Mouse (Mus musculus) MEL (cell line): ENCODE results near the gene Cd101. TPM values are rescaled to one million over a fixed set of nuclear protein-coding genes. Genes with fewer than 3 reads are reported as not detected.

ENCODE experiments used
- DNase-seq: peaks from one replicate; pipeline ENCODE4 v3.0.0; 2011; ENCODE audit warnings: low read depth, low spot score
- H3K27ac ChIP-seq: 2 replicates; pipeline ENCODE4 v1.5.1; 2012; ENCODE audit warnings: low read depth, mild to moderate bottlenecking, control low read depth, low read length, moderate library complexity; ENCODE audit not compliant: control insufficient read depth
- H3K27me3 ChIP-seq, 2 experiments: fragments of 150-350 bp in 1 of 2; sonication (generic) in 1 of 2; 2 replicates each; pipeline ENCODE4 v1.6.1; 2012; ENCODE audit warnings: low read length in 2 of 2, mild to moderate bottlenecking in 2 of 2, improper control_type of control experiment in 1 of 2, moderate library complexity in 1 of 2; ENCODE audit not compliant: insufficient read depth in 2 of 2, control insufficient read depth in 1 of 2
- H3K36me3 ChIP-seq, 2 experiments: 2 replicates each; pipeline ENCODE4 v1.6.1; 2012 to 2014; ENCODE audit warnings: low read length in 2 of 2, improper control_type of control experiment in 1 of 2, inconsistent platforms in 1 of 2, mild to moderate bottlenecking in 1 of 2; ENCODE audit not compliant: insufficient read depth in 2 of 2, control insufficient read depth in 1 of 2
- H3K4me1 ChIP-seq, 2 experiments: fragments of 150-350 bp in 1 of 2; sonication (generic) in 1 of 2; 2 replicates each; pipeline ENCODE4 v1.6.1; 2012; ENCODE audit warnings: low read length in 2 of 2, improper control_type of control experiment in 1 of 2, mild to moderate bottlenecking in 1 of 2; ENCODE audit not compliant: insufficient read depth in 2 of 2, control insufficient read depth in 1 of 2
- H3K4me3 ChIP-seq, 2 experiments: fragments of 150-350 bp in 1 of 2; sonication (generic) in 1 of 2; 2 replicates each; pipeline ENCODE4 v1.5.1; 2012; ENCODE audit warnings: low read depth in 2 of 2, low read length in 2 of 2, mild to moderate bottlenecking in 2 of 2, moderate library complexity in 2 of 2, control low read depth in 1 of 2, improper control_type of control experiment in 1 of 2; ENCODE audit not compliant: control insufficient read depth in 1 of 2, insufficient read depth in 1 of 2
- H3K79me2 ChIP-seq: 2 replicates; pipeline ENCODE4 v1.6.1; 2012; ENCODE audit warnings: mild to moderate bottlenecking, low read length, moderate library complexity; ENCODE audit not compliant: control insufficient read depth, poor library complexity, insufficient read depth
- H3K9ac ChIP-seq: 2 replicates; pipeline ENCODE4 v1.6.1; 2012; ENCODE audit warnings: low read depth, mild to moderate bottlenecking, control low read depth, low read length, moderate library complexity; ENCODE audit not compliant: control insufficient read depth, poor library complexity, severe bottlenecking
- H3K9me3 ChIP-seq: fragments of 150-350 bp; sonication (generic); replicated peaks from 2 replicates; pipeline ENCODE4 v1.6.1; 2012; ENCODE audit warnings: mild to moderate bottlenecking, low read length, improper control_type of control experiment, moderate library complexity; ENCODE audit not compliant: insufficient read depth
- CHD1 ChIP-seq: IDR thresholded peaks from 2 replicates; pipeline ENCODE4 v1.6.1; 2012; ENCODE audit warnings: low read depth, mild to moderate bottlenecking, inconsistent platforms, low read length, improper control_type of control experiment
- CTCF ChIP-seq, 3 experiments: IDR thresholded peaks in 2 of 3; conservative IDR thresholded peaks in 1 of 3; 2 replicates each; pipeline ENCODE4 v1.5.1; 2011 to 2012; ENCODE audit warnings: low read length in 3 of 3, low read depth in 2 of 3, mild to moderate bottlenecking in 2 of 3, improper control_type of control experiment in 1 of 3, inconsistent platforms in 1 of 3, mixed read lengths in 1 of 3, moderate library complexity in 1 of 3; ENCODE audit not compliant: control insufficient read depth in 1 of 3, insufficient read depth in 1 of 3, poor library complexity in 1 of 3, severe bottlenecking in 1 of 3
- EP300 ChIP-seq, 2 experiments: IDR thresholded peaks; 2 replicates each; pipeline ENCODE4 v1.6.1; 2011; ENCODE audit warnings: improper control_type of control experiment in 2 of 2, low read length in 2 of 2, low read depth in 1 of 2, mild to moderate bottlenecking in 1 of 2
- GABPA ChIP-seq: IDR thresholded peaks from 2 replicates; pipeline ENCODE4 v1.6.1; 2012; ENCODE audit warnings: low read depth, mild to moderate bottlenecking, inconsistent platforms, low read length, improper control_type of control experiment, moderate library complexity
- GATA1 ChIP-seq: IDR thresholded peaks from 2 replicates; pipeline ENCODE4 v1.6.1; 2011; ENCODE audit warnings: low read depth, low read length, improper control_type of control experiment
- HCFC1 ChIP-seq: IDR thresholded peaks from 2 replicates; pipeline ENCODE4 v1.6.1; 2012; ENCODE audit warnings: low read depth, mild to moderate bottlenecking, inconsistent platforms, low read length, improper control_type of control experiment, moderate library complexity
- JUND ChIP-seq: IDR thresholded peaks from 2 replicates; pipeline ENCODE4 v1.6.1; 2011; ENCODE audit warnings: low read depth, mild to moderate bottlenecking, improper control_type of control experiment, low read length
- KAT2A ChIP-seq: conservative IDR thresholded peaks from 2 replicates; pipeline ENCODE4 v1.6.1; 2012; ENCODE audit warnings: low read depth, low read length, improper control_type of control experiment, inconsistent platforms
- MAX ChIP-seq: IDR thresholded peaks from 2 replicates; pipeline ENCODE4 v1.6.1; 2011; ENCODE audit warnings: low read length, improper control_type of control experiment
- MAZ ChIP-seq: IDR thresholded peaks from 2 replicates; pipeline ENCODE4 v1.6.1; 2012; ENCODE audit warnings: low read depth, mild to moderate bottlenecking, inconsistent platforms, low read length, improper control_type of control experiment
- MYB ChIP-seq: IDR thresholded peaks from 2 replicates; pipeline ENCODE4 v1.6.1; 2011; ENCODE audit warnings: mild to moderate bottlenecking, low read depth, low read length, improper control_type of control experiment
- MYC ChIP-seq: IDR thresholded peaks from 2 replicates; pipeline ENCODE4 v1.6.1; 2011; ENCODE audit warnings: low read depth, mild to moderate bottlenecking, low read length, improper control_type of control experiment, moderate library complexity
- NELFE ChIP-seq: IDR thresholded peaks from 2 replicates; pipeline ENCODE4 v1.6.1; 2011; ENCODE audit warnings: low read depth, low read length, improper control_type of control experiment
- NRF1 ChIP-seq: IDR thresholded peaks from 2 replicates; pipeline ENCODE4 v1.6.1; 2014; ENCODE audit warnings: low read depth, mild to moderate bottlenecking, inconsistent platforms, low read length, improper control_type of control experiment, moderate library complexity; ENCODE audit not compliant: poor library complexity, insufficient read depth, severe bottlenecking
- RAD21 ChIP-seq: IDR thresholded peaks from 2 replicates; pipeline ENCODE4 v1.6.1; 2011; ENCODE audit warnings: mild to moderate bottlenecking, low read depth, low read length, improper control_type of control experiment
- SIN3A ChIP-seq: IDR thresholded peaks from 2 replicates; pipeline ENCODE4 v1.6.1; 2012; ENCODE audit warnings: low read length, improper control_type of control experiment, inconsistent platforms
- TBP ChIP-seq: IDR thresholded peaks from 2 replicates; pipeline ENCODE4 v1.8.0; 2011; ENCODE audit warnings: low read depth, low read length, improper control_type of control experiment
- TCF12 ChIP-seq: IDR thresholded peaks from 2 replicates; pipeline ENCODE4 v1.6.1; 2014; ENCODE audit warnings: low read depth, mild to moderate bottlenecking, inconsistent platforms, low read length, improper control_type of control experiment, moderate library complexity
- UBTF ChIP-seq: IDR thresholded peaks from 2 replicates; pipeline ENCODE4 v1.6.1; 2012; ENCODE audit warnings: low read depth, mild to moderate bottlenecking, inconsistent platforms, low read length, improper control_type of control experiment, moderate library complexity, borderline replicate concordance; ENCODE audit not compliant: insufficient read depth
- USF1 ChIP-seq: IDR thresholded peaks from 2 replicates; pipeline ENCODE4 v1.6.1; 2014; ENCODE audit warnings: low read depth, mild to moderate bottlenecking, inconsistent platforms, low read length, improper control_type of control experiment, moderate library complexity
- ZC3H11A ChIP-seq: IDR thresholded peaks from 2 replicates; pipeline ENCODE4 v1.6.1; 2012; ENCODE audit warnings: low read depth, mild to moderate bottlenecking, inconsistent platforms, low read length, improper control_type of control experiment
- ZNF384 ChIP-seq: IDR thresholded peaks from 2 replicates; pipeline ENCODE4 v1.6.1; 2012; ENCODE audit warnings: low read depth, mild to moderate bottlenecking, inconsistent platforms, low read length, improper control_type of control experiment
- polyA plus RNA-seq, 2 experiments: library from polyadenylated mRNA; stranded (reverse) in 1 of 2; unstranded in 1 of 2; fragments of >175 nt in 1 of 2; fragments of >200 nt in 1 of 2; gene quantifications; 2 replicates each; pipeline versions ENCODE4 v1.2.1 to v1.2.4; 2012; ENCODE audit warnings: low replicate concordance in 2 of 2, low read depth in 1 of 2; ENCODE audit not compliant: insufficient read length in 2 of 2, insufficient read depth in 1 of 2, missing spikeins in 1 of 2
- total RNA-seq: library from RNA; depleted of rRNA; stranded (reverse); fragments of 300-350 nt; gene quantifications from 2 replicates; pipeline ENCODE4 v1.2.3, GENCODE M21; 2012

Gene Cd101
- total and polyA plus RNA-seq, 3 experiments = not detected

DNA sequence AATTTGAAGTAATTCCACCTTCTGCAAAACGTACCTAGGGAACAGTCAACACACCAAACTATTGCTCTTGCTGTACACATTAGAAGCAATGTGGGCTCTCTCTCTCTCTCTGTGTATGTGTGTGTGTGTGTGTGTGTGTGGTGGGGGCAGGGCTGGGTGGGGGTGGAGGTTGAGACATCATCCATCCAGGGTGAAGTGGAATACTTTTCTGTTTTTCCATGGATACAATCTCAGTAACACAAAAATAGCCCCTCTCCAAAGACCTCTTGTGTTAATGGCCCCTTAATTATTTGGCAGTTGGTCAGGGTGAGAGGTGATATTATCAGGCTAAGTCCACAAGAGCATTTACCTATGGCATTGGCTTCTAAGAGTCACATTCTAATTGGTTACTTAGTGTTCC, 2.6 kb downstream of the Cd101 start:
- Histone ChIP-seq H3K27ac (no peak overlapping the region), H3K4me1 (no peaks in the 10 kb centered on the region), H3K4me3 (no peak overlapping the region), H3K27me3 (no peaks in the 10 kb centered on the region; a peak in 1 of 4 replicates), H3K9me3 (no peaks in the 10 kb centered on the region), H3K36me3 (no peaks in the 10 kb centered on the region), H3K9ac (no peak overlapping the region), H3K79me2 (no peaks in the 10 kb centered on the region)
- no peak for DNase-seq
- TF ChIP-seq EP300 (IDR thresholded peaks at IDR 0.05; ENCODE audit: low read depth in 1 of 2, low read length in 2 of 2) = no peak
- TF ChIP-seq NRF1 = no peak
- no peak for TF ChIP-seq MYB
- TF ChIP-seq ZNF384 = no peak
- no peak for TF ChIP-seq ZC3H11A
- no peak for TF ChIP-seq KAT2A
- TF ChIP-seq TBP = no peak
- no peak for TF ChIP-seq MAZ
- TF ChIP-seq USF1 = no peak
- no peak for TF ChIP-seq JUND
- TF ChIP-seq CHD1 = no peak
- no peak for TF ChIP-seq CTCF (IDR thresholded peaks at IDR 0.05 in 2 of 3, conservative IDR thresholded peaks at IDR 0.05 in 1 of 3; ENCODE audit: control insufficient read depth in 1 of 3, insufficient read depth in 1 of 3, low read depth in 2 of 3, low read length in 3 of 3, poor library complexity in 1 of 3, severe bottlenecking in 1 of 3)
- TF ChIP-seq RAD21 = no peak
- TF ChIP-seq GATA1 = no peak
- no peak for TF ChIP-seq MYC
- no peak for TF ChIP-seq GABPA
- TF ChIP-seq MAX = no peak

DNA sequence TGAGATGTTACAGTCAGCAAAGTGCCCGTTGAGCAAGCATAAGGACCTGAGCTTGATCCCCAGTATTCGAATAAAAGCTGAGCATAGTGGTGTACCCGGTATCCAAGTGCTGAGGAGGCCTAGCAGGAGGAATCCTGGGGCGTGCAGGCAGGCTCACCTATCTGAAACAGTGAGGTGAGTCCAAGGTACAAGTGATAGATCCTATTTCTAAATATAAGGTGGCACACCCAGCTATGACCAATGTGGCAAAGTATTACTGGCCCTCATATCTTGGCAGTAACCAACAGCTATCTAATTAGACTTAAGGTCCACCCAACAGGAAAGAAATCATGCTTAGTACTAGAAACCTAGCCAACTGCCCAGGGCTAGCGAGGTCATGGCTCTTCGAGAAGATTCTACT, 6.4 kb downstream of the Cd101 start:
- no peak overlapping the region for H3K27ac ChIP-seq
- no peaks in the 10 kb centered on the region for H3K9me3 ChIP-seq
- H3K4me1 ChIP-seq = no peaks in the 10 kb centered on the region
- no peak overlapping the region for H3K9ac ChIP-seq
- DNase-seq = no peak
- no peaks in the 10 kb centered on the region for H3K79me2 ChIP-seq
- TF ChIP-seq GABPA = no peak
- no peak for TF ChIP-seq HCFC1
- no peak for TF ChIP-seq TCF12
- TF ChIP-seq SIN3A = no peak
- TF ChIP-seq KAT2A = no peak
- TF ChIP-seq CTCF (IDR thresholded peaks at IDR 0.05 in 2 of 3, conservative IDR thresholded peaks at IDR 0.05 in 1 of 3; ENCODE audit: control insufficient read depth in 1 of 3, insufficient read depth in 1 of 3, low read depth in 2 of 3, low read length in 3 of 3, poor library complexity in 1 of 3, severe bottlenecking in 1 of 3) = no peak
- TF ChIP-seq MAZ = no peak
- no peak for TF ChIP-seq MYB
- no peak for TF ChIP-seq UBTF
- no peak for TF ChIP-seq MAX
- TF ChIP-seq CHD1 = no peak
- no peak for TF ChIP-seq NELFE
- no peak for TF ChIP-seq MYC
- no peaks in the 10 kb centered on the region; a peak in 1 of 4 replicates for H3K27me3 ChIP-seq
- no peak overlapping the region for H3K4me3 ChIP-seq
- no peaks in the 10 kb centered on the region for H3K36me3 ChIP-seq
